ENCODE assay signal across 8 mouse cellular contexts in the genomic region with DNA sequence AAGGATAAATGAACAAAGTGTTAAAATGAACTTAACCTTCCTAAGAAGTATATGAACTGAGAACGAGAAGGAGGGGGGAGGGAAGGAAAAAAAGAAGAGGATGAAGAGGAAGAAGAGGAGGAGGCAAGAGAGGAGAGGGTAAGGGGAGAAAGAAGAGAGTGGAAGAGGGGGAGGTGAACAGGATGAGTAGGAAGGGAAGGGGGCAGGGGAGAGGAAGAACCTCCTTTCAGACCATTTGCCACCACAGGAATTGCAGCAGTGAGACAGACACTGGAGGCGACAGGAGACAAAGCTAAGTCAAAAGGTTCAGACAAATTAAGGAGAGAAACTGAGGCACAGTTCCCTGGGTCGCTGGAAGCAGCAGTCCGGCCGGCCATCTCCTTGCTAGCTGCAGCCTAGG. TPM values are rescaled to one million over a fixed set of nuclear protein-coding genes. Genes with fewer than 3 reads are reported as not detected.
DNase-seq lines count a peak whose midpoint lies in the region; ATAC-seq and TF ChIP-seq lines count a peak whose summit lies in the region.

No protein-coding gene starts in this region.

- H3K9ac ChIP-seq in forebrain, embryonic 13.5 days = peak overlapping the region; percentile 53
- no peak overlapping the region for H3K9ac ChIP-seq in limb, embryonic 11.5 days (ENCODE audit: low read length)
- no peak overlapping the region for H3K9ac ChIP-seq in neural tube, embryonic 14.5 days (replicated peaks; ENCODE audit: low read depth, low read length)

- H3K4me3 ChIP-seq in left cerebral cortex, adult 2 months = peak overlapping the region; percentile 22
- peak overlapping the region; percentile 41 for H3K4me3 ChIP-seq in forebrain, embryonic 13.5 days
- peak overlapping the region; percentile 16 for H3K4me3 ChIP-seq in limb, embryonic 11.5 days (ENCODE audit: low read depth, low read length)
- H3K4me3 ChIP-seq in neural tube, embryonic 14.5 days (ENCODE audit: low read depth, low read length) = 0 out of 2 replicates have a peak overlapping the region, but pooled peaks have one; percentile 21

- no peak for DNase-seq in left cerebral cortex, adult 2 months (ENCODE audit: extremely low spot score in 1 of 2, low spot score in 2 of 2)
- no peak for DNase-seq in left cerebral cortex, adult 9 months (ENCODE audit: low spot score in 2 of 2)
- no peak for DNase-seq in limb, embryonic 11.5 days (ENCODE audit: low spot score)
- no peak for DNase-seq in frontal cortex, postnatal 10 days (ENCODE audit: low spot score in 2 of 2)
- no peak for DNase-seq in right cerebral cortex, postnatal 36 days (ENCODE audit: low spot score in 2 of 2)
- DNase-seq in adrenal gland, postnatal 14 days = no peak

- 10% methylated on average over 5 of the region's 5 CpGs for WGBS in forebrain, embryonic 13.5 days
- 19% methylated on average over 5 of the region's 5 CpGs for WGBS in limb, embryonic 11.5 days
- 21% methylated on average over 5 of the region's 5 CpGs for WGBS in neural tube, embryonic 14.5 days

- peaks cover 7% of the 10 kb centered on the region for H3K4me1 ChIP-seq in forebrain, embryonic 13.5 days
- H3K4me1 ChIP-seq in limb, embryonic 11.5 days (ENCODE audit: control insufficient read depth, insufficient read depth, low read length) = 0 out of 2 replicates have a peak, but pooled peaks cover 2% of the 10 kb centered on the region
- no peaks in the 10 kb centered on the region; the same call in 1 of the 2 replicates for H3K4me1 ChIP-seq in neural tube, embryonic 14.5 days (ENCODE audit: control insufficient read depth, insufficient read depth, low read length)

- intact Hi-C loops in left cerebral cortex, adult 2 months (cut with DNase I) = no loop called here

- H3K4me2 ChIP-seq in forebrain, embryonic 13.5 days = peak overlapping the region; percentile 76
- H3K4me2 ChIP-seq in limb, embryonic 11.5 days (ENCODE audit: low read depth, severe bottlenecking) = peak overlapping the region; percentile 70
- peak overlapping the region; percentile 66 for H3K4me2 ChIP-seq in neural tube, embryonic 14.5 days (ENCODE audit: low read depth, low read length)

- no peak overlapping the region for H3K27ac ChIP-seq in left cerebral cortex, adult 2 months
- H3K27ac ChIP-seq in forebrain, embryonic 13.5 days = no peak overlapping the region
- H3K27ac ChIP-seq in limb, embryonic 11.5 days (replicated peaks; ENCODE audit: low read depth, low read length) = no peak overlapping the region
- no peak overlapping the region for H3K27ac ChIP-seq in neural tube, embryonic 14.5 days (ENCODE audit: low read depth, low read length)

- no peak for ATAC-seq in forebrain, embryonic 13.5 days
- no peak for ATAC-seq in limb, embryonic 11.5 days (ENCODE audit: insufficient number of reproducible peaks, low FRiP score, low TSS enrichment, low read depth)
- ATAC-seq in neural tube, embryonic 14.5 days (ENCODE audit: low read depth) = no peak

- no peaks in the 10 kb centered on the region for H3K9me3 ChIP-seq in forebrain, embryonic 13.5 days (replicated peaks)
- no peaks in the 10 kb centered on the region for H3K9me3 ChIP-seq in limb, embryonic 11.5 days (ENCODE audit: control insufficient read depth, low read length)
- no peaks in the 10 kb centered on the region for H3K9me3 ChIP-seq in neural tube, embryonic 14.5 days (ENCODE audit: control insufficient read depth, low read length)

- H3K27me3 ChIP-seq in forebrain, embryonic 13.5 days = no peaks in the 10 kb centered on the region
- H3K27me3 ChIP-seq in limb, embryonic 11.5 days (ENCODE audit: control insufficient read depth, insufficient read depth, low read length) = no peaks in the 10 kb centered on the region
- no peaks in the 10 kb centered on the region for H3K27me3 ChIP-seq in neural tube, embryonic 14.5 days (ENCODE audit: control insufficient read depth, insufficient read depth, low read length)

- TF ChIP-seq CTCF in left cerebral cortex, adult 2 months (IDR thresholded peaks at IDR 0.05) = no peak

- no peaks in the 10 kb centered on the region for H3K36me3 ChIP-seq in forebrain, embryonic 13.5 days (ENCODE audit: poor library complexity, severe bottlenecking)
- H3K36me3 ChIP-seq in limb, embryonic 11.5 days (ENCODE audit: control insufficient read depth, insufficient read depth, low read length) = no peaks in the 10 kb centered on the region
- H3K36me3 ChIP-seq in neural tube, embryonic 14.5 days (ENCODE audit: control insufficient read depth, insufficient read depth, low read length) = no peaks in the 10 kb centered on the region

RNA-seq across cellular contexts. Expression of a gene that starts 0.3 kb away (rescaled TPM):
- total RNA-seq in left cerebral cortex, adult 2 months (2021) = under 1 TPM; 0.35 to 0.45 TPM
- polyA plus RNA-seq in forebrain, embryonic 13.5 days (2015; fragmentation: Nextera tagmentation; extraction: Ambion mirVana) = 1.5 and 3.5 TPM in 2 replicates
- 0.21 TPM in 1 of 2 replicates, not detected in the other for polyA plus RNA-seq in limb, embryonic 11.5 days (2014; fragmentation: Nextera tagmentation; extraction: Ambion mirVana)
- polyA plus RNA-seq in neural tube, embryonic 14.5 days (2014; fragmentation: Nextera tagmentation; extraction: Ambion mirVana) = 0.17 and 0.50 TPM in 2 replicates
- 0.37 and 0.38 TPM in 2 replicates for total RNA-seq in adrenal gland, postnatal 14 days (2021)
